Mouse (Mus musculus): Measurements from ENCODE around the gene Nsdhl.

The Nsdhl gene

GRCm38 (mm10) chrX:72917884-72918681 is at the start of gene Nsdhl, which contains the start of gene Cetn2:
Nsdhl (plus strand) TSS chrX:72918557.
Cetn2 (minus strand) TSS chrX:72918411.
- DNase-seq (ENCODE audit: low spot score), result peak; percentile 87

GRCm38 (mm10) chrX:72895388-72896054 is 22.8 kb upstream of the Nsdhl start:
- no peak for DNase-seq (ENCODE audit: low spot score)

- DNase-seq (ENCODE audit: low spot score), result no peak
These were observed 22.3 kb upstream of the Nsdhl start for GRCm38 (mm10) chrX:72896055-72896437.

GRCm38 (mm10) chrX:72902530-72902929 is 15.8 kb upstream of the Nsdhl start:
- no peak for DNase-seq (ENCODE audit: low spot score)

GRCm38 (mm10) chrX:72907619-72908403 is 10.5 kb upstream of the Nsdhl start:
- DNase-seq (ENCODE audit: low spot score), result no peak

GRCm38 (mm10) chrX:72908404-72908741 is 10.0 kb upstream of the Nsdhl start:
- no peak for DNase-seq (ENCODE audit: low spot score)

- no peak for DNase-seq (ENCODE audit: low spot score)
These were observed 6.7 kb upstream of the Nsdhl start for GRCm38 (mm10) chrX:72911611-72912010.

GRCm38 (mm10) chrX:72918682-72919059 is 314 bp downstream of the Nsdhl start:
- DNase-seq (ENCODE audit: low spot score), result no peak

- DNase-seq (ENCODE audit: low spot score), result no peak
These were observed 3.0 kb downstream of the Nsdhl start for GRCm38 (mm10) chrX:72921391-72921790.

GRCm38 (mm10) chrX:72953464-72953863 is 35.1 kb downstream of the Nsdhl start:
- DNase-seq (ENCODE audit: low spot score), result no peak

GRCm38 (mm10) chrX:72956486-72956885 is 38.1 kb downstream of the Nsdhl start:
- DNase-seq (ENCODE audit: low spot score), result no peak

- DNase-seq (ENCODE audit: low spot score), result no peak
These were observed 42.1 kb downstream of the Nsdhl start for GRCm38 (mm10) chrX:72960431-72960830.

GRCm38 (mm10) chrX:72961511-72961910 is 43.2 kb downstream of the Nsdhl start:
- no peak for DNase-seq (ENCODE audit: low spot score)

- DNase-seq (ENCODE audit: low spot score), result no peak
These were observed 44.4 kb downstream of the Nsdhl start for GRCm38 (mm10) chrX:72962743-72963142.

GRCm38 (mm10) chrX:72982831-72983230 is 64.5 kb downstream of the Nsdhl start:
- no peak for DNase-seq (ENCODE audit: low spot score)

- DNase-seq (ENCODE audit: low spot score), result no peak
These were observed 67.2 kb downstream of the Nsdhl start for GRCm38 (mm10) chrX:72985607-72986006.

GRCm38 (mm10) chrX:72986841-72987519 is 68.6 kb downstream of the Nsdhl start, which contains the start of gene Zfp185:
Zfp185 (plus strand) TSS chrX:72987339.
- peak; percentile 50 for DNase-seq (ENCODE audit: low spot score)

GRCm38 (mm10) chrX:72987520-72987905 is 69.2 kb downstream of the Nsdhl start:
- no peak for DNase-seq (ENCODE audit: low spot score)

- DNase-seq (ENCODE audit: low spot score), result no peak
These were observed 70.1 kb downstream of the Nsdhl start for GRCm38 (mm10) chrX:72988431-72988830.

GRCm38 (mm10) chrX:72990581-72990980 is 72.2 kb downstream of the Nsdhl start:
- peak; percentile 26 for DNase-seq (ENCODE audit: low spot score)

GRCm38 (mm10) chrX:72992291-72992919 is 74.0 kb downstream of the Nsdhl start:
- no peak for DNase-seq (ENCODE audit: low spot score)

GRCm38 (mm10) chrX:72995542-72995941 is 77.2 kb downstream of the Nsdhl start:
- no peak for DNase-seq (ENCODE audit: low spot score)
